Mouse (Mus musculus): Measurements from ENCODE around the gene Fbxw8. TPM values are rescaled to one million over a fixed set of nuclear protein-coding genes. Genes with fewer than 3 reads are reported as not detected.

Gene Fbxw8
- polyA plus RNA-seq, 1 experiment: 72.5 TPM

GRCm38 (mm10) chr5:118118351-118118750 lies 36.9 kb downstream of the Fbxw8 start:
- Histone ChIP-seq H3K79me3 (ENCODE audit: low read depth) (peaks cover 2% of the 10 kb centered on the region), H3K36me3 (ENCODE audit: control insufficient read depth, insufficient read depth) (peaks cover 8% of the 10 kb centered on the region), H3K4me3 (ENCODE audit: insufficient read depth, poor library complexity, severe bottlenecking) (no peak overlapping the region), H3K79me2 (ENCODE audit: control insufficient read depth, insufficient read depth) (no peaks in the 10 kb centered on the region), H3ac (ENCODE audit: control insufficient read depth, insufficient read length, low read depth) (no peak overlapping the region), H3K27me3 (ENCODE audit: control insufficient read depth, insufficient read depth, insufficient read length) (no peaks in the 10 kb centered on the region)
- TF ChIP-seq MYOG (IDR thresholded peaks at IDR 0.05; ENCODE audit: control insufficient read depth, extremely low read depth, insufficient read length) (no peak), CEBPB (IDR thresholded peaks at IDR 0.05; ENCODE audit: low read depth) (no peak), MAX (IDR thresholded peaks at IDR 0.05) (no peak), CTCF (IDR thresholded peaks at IDR 0.05; ENCODE audit: control insufficient read depth, insufficient read depth, insufficient read length) (no peak), USF1 (IDR thresholded peaks at IDR 0.05; ENCODE audit: low read depth) (no peak), FOSL1 (IDR thresholded peaks at IDR 0.05; ENCODE audit: insufficient read depth, low read length, poor library complexity, severe bottlenecking) (no peak), MYOD1 (IDR thresholded peaks at IDR 0.05; ENCODE audit: control insufficient read depth, insufficient read length, low read depth) (no peak)

DNA sequence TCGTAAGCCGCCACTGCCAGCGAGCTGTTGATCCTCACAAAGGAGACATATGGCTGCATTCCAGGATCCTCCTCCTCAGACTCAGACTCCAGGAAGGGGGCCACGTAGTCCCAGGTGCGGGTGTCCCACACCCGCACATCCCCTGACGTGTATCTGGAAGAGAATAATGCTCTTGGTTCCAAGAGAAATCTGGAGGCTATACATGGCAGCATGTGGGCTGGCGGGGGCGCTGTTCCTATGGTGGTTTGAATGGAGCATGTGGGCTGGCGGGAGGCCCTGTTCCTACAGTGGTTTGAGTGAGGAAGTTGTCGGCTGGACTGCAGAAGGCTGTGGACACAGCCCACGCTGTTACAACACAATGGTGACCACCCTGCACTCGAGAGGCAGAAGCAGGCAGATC lies 41.6 kb downstream of the Fbxw8 start:
- Histone ChIP-seq H3K4me3 (ENCODE audit: insufficient read depth, poor library complexity, severe bottlenecking) (no peak overlapping the region), H3K79me3 (ENCODE audit: low read depth) (no peaks in the 10 kb centered on the region), H3K79me2 (ENCODE audit: control insufficient read depth, insufficient read depth) (no peaks in the 10 kb centered on the region), H3K27me3 (ENCODE audit: control insufficient read depth, insufficient read depth, insufficient read length) (no peaks in the 10 kb centered on the region), H3K36me3 (ENCODE audit: control insufficient read depth, insufficient read depth) (peaks cover 15% of the 10 kb centered on the region), H3ac (ENCODE audit: control insufficient read depth, insufficient read length, low read depth) (no peak overlapping the region)
- TF ChIP-seq MYOG (IDR thresholded peaks at IDR 0.05; ENCODE audit: control insufficient read depth, extremely low read depth, insufficient read length): no peak
- no peak for TF ChIP-seq USF1 (IDR thresholded peaks at IDR 0.05; ENCODE audit: low read depth)
- TF ChIP-seq CEBPB (IDR thresholded peaks at IDR 0.05; ENCODE audit: low read depth): no peak
- TF ChIP-seq MYOD1 (IDR thresholded peaks at IDR 0.05; ENCODE audit: control insufficient read depth, insufficient read length, low read depth): no peak
- TF ChIP-seq MAX (IDR thresholded peaks at IDR 0.05): no peak
- no peak for TF ChIP-seq FOSL1 (IDR thresholded peaks at IDR 0.05; ENCODE audit: insufficient read depth, low read length, poor library complexity, severe bottlenecking)
- TF ChIP-seq CTCF (IDR thresholded peaks at IDR 0.05; ENCODE audit: control insufficient read depth, insufficient read depth, insufficient read length): no peak

- Histone ChIP-seq H3K79me3 (ENCODE audit: low read depth) (no peaks in the 10 kb centered on the region), H3K36me3 (ENCODE audit: control insufficient read depth, insufficient read depth) (peaks cover 19% of the 10 kb centered on the region), H3K27me3 (ENCODE audit: control insufficient read depth, insufficient read depth, insufficient read length) (no peaks in the 10 kb centered on the region), H3K79me2 (ENCODE audit: control insufficient read depth, insufficient read depth) (no peaks in the 10 kb centered on the region), H3ac (ENCODE audit: control insufficient read depth, insufficient read length, low read depth) (no peak overlapping the region), H3K4me3 (ENCODE audit: insufficient read depth, poor library complexity, severe bottlenecking) (no peak overlapping the region)
- TF ChIP-seq MYOG (IDR thresholded peaks at IDR 0.05; ENCODE audit: control insufficient read depth, extremely low read depth, insufficient read length) (no peak), CEBPB (IDR thresholded peaks at IDR 0.05; ENCODE audit: low read depth) (no peak), CTCF (IDR thresholded peaks at IDR 0.05; ENCODE audit: control insufficient read depth, insufficient read depth, insufficient read length) (no peak), FOSL1 (IDR thresholded peaks at IDR 0.05; ENCODE audit: insufficient read depth, low read length, poor library complexity, severe bottlenecking) (no peak), USF1 (IDR thresholded peaks at IDR 0.05; ENCODE audit: low read depth) (no peak), MAX (IDR thresholded peaks at IDR 0.05) (no peak), MYOD1 (IDR thresholded peaks at IDR 0.05; ENCODE audit: control insufficient read depth, insufficient read length, low read depth) (no peak)
Observed at GRCm38 (mm10) chr5:118113043-118113442, 42.2 kb downstream of the Fbxw8 start.

DNA sequence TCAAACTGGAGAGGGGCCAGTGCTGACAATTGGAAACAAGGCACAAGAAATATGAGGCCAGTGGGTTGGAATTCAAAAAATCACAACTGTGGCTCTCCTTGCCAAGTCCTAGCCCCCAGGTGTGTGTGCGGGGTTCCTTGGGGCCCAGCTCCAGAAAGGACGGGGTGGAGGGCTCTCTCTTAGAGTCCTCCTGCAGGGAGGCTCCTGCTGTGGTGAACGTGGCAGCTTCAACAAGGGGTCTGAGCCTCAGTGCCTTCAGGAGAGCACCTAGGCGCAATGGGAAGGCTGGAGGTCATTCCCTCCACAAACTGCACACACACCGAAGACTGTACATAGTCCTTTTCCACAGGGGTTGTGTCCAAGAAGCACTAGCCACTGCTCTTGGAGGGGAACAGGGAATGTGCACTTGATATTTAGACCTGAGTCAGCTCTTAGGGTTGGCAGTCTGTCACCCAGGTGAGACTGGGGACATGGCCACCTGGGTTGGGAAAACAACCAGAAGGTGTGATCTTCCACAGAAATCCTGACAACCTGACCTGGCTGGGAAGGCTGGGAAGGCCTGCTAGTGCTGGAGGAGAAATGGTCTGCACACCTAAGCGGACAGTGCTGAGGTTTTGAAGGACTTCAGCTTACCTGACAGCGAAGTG lies 46.3 kb downstream of the Fbxw8 start:
- H3K4me3 ChIP-seq (ENCODE audit: insufficient read depth, poor library complexity, severe bottlenecking): no peak overlapping the region
- H3ac ChIP-seq (ENCODE audit: control insufficient read depth, insufficient read length, low read depth): no peak overlapping the region
- H3K27me3 ChIP-seq (ENCODE audit: control insufficient read depth, insufficient read depth, insufficient read length): no peaks in the 10 kb centered on the region
- H3K79me3 ChIP-seq (ENCODE audit: low read depth): no peaks in the 10 kb centered on the region
- H3K36me3 ChIP-seq (ENCODE audit: control insufficient read depth, insufficient read depth): peaks cover 28% of the 10 kb centered on the region
- no peaks in the 10 kb centered on the region for H3K79me2 ChIP-seq (ENCODE audit: control insufficient read depth, insufficient read depth)
- TF ChIP-seq MAX (IDR thresholded peaks at IDR 0.05) (no peak), MYOG (IDR thresholded peaks at IDR 0.05; ENCODE audit: control insufficient read depth, extremely low read depth, insufficient read length) (no peak), USF1 (IDR thresholded peaks at IDR 0.05; ENCODE audit: low read depth) (no peak), CTCF (IDR thresholded peaks at IDR 0.05; ENCODE audit: control insufficient read depth, insufficient read depth, insufficient read length) (no peak), FOSL1 (IDR thresholded peaks at IDR 0.05; ENCODE audit: insufficient read depth, low read length, poor library complexity, severe bottlenecking) (no peak), CEBPB (IDR thresholded peaks at IDR 0.05; ENCODE audit: low read depth) (no peak), MYOD1 (IDR thresholded peaks at IDR 0.05; ENCODE audit: control insufficient read depth, insufficient read length, low read depth) (no peak)

DNA sequence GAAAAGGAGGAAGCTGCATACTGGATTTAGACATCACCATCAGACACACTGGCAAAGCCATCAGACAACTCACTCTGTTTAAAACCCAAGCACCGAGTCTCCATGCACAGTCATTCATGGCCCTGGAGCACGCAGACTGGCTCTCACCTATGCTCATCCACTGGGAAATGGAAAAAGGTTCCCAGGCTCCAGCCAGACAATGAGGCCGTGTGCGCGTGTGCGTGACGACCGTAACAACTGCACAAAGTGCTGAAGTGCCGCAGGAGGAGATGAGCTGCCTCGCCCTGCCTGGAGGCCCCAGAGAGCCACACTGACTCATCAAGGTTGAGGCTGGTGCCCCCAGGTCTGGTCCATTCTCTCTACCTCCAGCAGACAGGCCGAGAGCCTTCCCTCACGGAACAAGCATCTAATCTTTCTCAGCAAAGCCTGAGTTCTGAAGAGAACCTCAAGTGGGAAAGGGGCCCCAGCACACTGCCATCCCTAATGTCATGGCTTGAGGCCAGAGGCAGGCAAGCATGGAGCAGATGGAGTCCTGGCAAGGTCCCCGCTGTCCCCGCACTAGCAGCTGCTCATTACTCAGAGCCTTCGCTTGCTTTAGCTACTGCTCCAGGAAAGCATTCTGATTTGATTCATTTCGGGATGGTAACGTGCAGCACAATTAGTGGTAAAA lies 47.0 kb downstream of the Fbxw8 start:
- peaks cover 28% of the 10 kb centered on the region for H3K36me3 ChIP-seq (ENCODE audit: control insufficient read depth, insufficient read depth)
- H3ac ChIP-seq (ENCODE audit: control insufficient read depth, insufficient read length, low read depth): no peak overlapping the region
- no peaks in the 10 kb centered on the region for H3K79me2 ChIP-seq (ENCODE audit: control insufficient read depth, insufficient read depth)
- no peaks in the 10 kb centered on the region for H3K79me3 ChIP-seq (ENCODE audit: low read depth)
- TF ChIP-seq USF1 (IDR thresholded peaks at IDR 0.05; ENCODE audit: low read depth) (no peak), MYOD1 (IDR thresholded peaks at IDR 0.05; ENCODE audit: control insufficient read depth, insufficient read length, low read depth) (no peak), CEBPB (IDR thresholded peaks at IDR 0.05; ENCODE audit: low read depth) (no peak), FOSL1 (IDR thresholded peaks at IDR 0.05; ENCODE audit: insufficient read depth, low read length, poor library complexity, severe bottlenecking) (no peak), CTCF (IDR thresholded peaks at IDR 0.05; ENCODE audit: control insufficient read depth, insufficient read depth, insufficient read length) (no peak), MYOG (IDR thresholded peaks at IDR 0.05; ENCODE audit: control insufficient read depth, extremely low read depth, insufficient read length) (no peak), MAX (IDR thresholded peaks at IDR 0.05) (no peak)
- H3K4me3 ChIP-seq (ENCODE audit: insufficient read depth, poor library complexity, severe bottlenecking): no peak overlapping the region
- no peaks in the 10 kb centered on the region for H3K27me3 ChIP-seq (ENCODE audit: control insufficient read depth, insufficient read depth, insufficient read length)
